Mouse (Mus musculus) naive thymus-derived CD4-positive, alpha-beta T cell, adult 5 months (primary cell): ENCODE results near the gene Gm10772. TPM values are rescaled to one million over a fixed set of nuclear protein-coding genes. Genes with fewer than 3 reads are reported as not detected.

ENCODE experiments used
- polyA plus RNA-seq: library from polyadenylated mRNA; unstranded; fragments of 100-300 nt; shearing (Covaris generic); gene quantifications from one replicate; pipeline ENCODE4 v1.2.1, GENCODE M21; 2017

Gene Gm10772
- polyA plus RNA-seq, result not detected

GRCm38 (mm10) chr13:66227473-66227872 is at the start of gene Gm10772:
Gm10772 (minus strand) TSS chr13:66227573.

Other genes starting within 250 kb of the Gm10772 start
- gene Gm10324, start 108.0 kb downstream of the Gm10772 start, polyA plus RNA-seq, result not detected
- gene 2410141K09Rik, start 213.5 kb upstream of the Gm10772 start, polyA plus RNA-seq, result 0.20 TPM